Mouse (Mus musculus): ENCODE measurements at regions not wholly inside any gene's neighbourhood (a gene's known extent, or its start where the extent isn't known, plus 50 kb on each side); places are given as distances from the start of the nearest gene placed in this dataset.

- TF ChIP-seq GATA1 (IDR thresholded peaks at IDR 0.05; ENCODE audit: borderline replicate concordance, low read length), result no peak
- TF ChIP-seq FLI1 (IDR thresholded peaks at IDR 0.05; ENCODE audit: low read length), result no peak
Measured at GRCm38 (mm10) chr8:60810955-60811354, 79.3 kb upstream of the Hpf1 start.

All from megakaryocyte, embryonic 14.5 days (primary cell).